Comparison of ENCODE assay signal across 7 mouse cellular contexts in genomic region chr1:143702141-143702740, GRCm38 (mm10). TPM values are rescaled to one million over a fixed set of nuclear protein-coding genes. Genes with fewer than 3 reads are reported as not detected.
A peak's percentile ranks its signal among the peaks of the same experiment; 100 is the strongest.
DNase-seq lines count a peak whose midpoint lies in the region; ATAC-seq and TF ChIP-seq lines count a peak whose summit lies in the region.

No protein-coding gene starts in this region.

- no peak for TF ChIP-seq CTCF in bone marrow, adult 2 months (IDR thresholded peaks at IDR 0.05; ENCODE audit: control insufficient read depth, insufficient read depth, low read length)
- TF ChIP-seq CTCF in small intestine, adult 2 months (IDR thresholded peaks at IDR 0.05; ENCODE audit: extremely low read depth, insufficient read length, insufficient replicate concordance, low read depth, low read length), result no peak

- H3K9me3 ChIP-seq in liver, embryonic 16.5 days (replicated peaks; ENCODE audit: control insufficient read depth, low read length), result no peaks in the 10 kb centered on the region

- ATAC-seq in erythroblast, adult 5-6 weeks (replicated peaks; ENCODE audit: low FRiP score, poor library complexity, severe bottlenecking), result peak; percentile 69
- peak; percentile 18 for ATAC-seq in inflammation-experienced regulatory T-cells, adult 6 months
- ATAC-seq in liver, embryonic 16.5 days (ENCODE audit: low read depth), result peak; percentile 38

- H3K27me3 ChIP-seq in liver, embryonic 16.5 days (ENCODE audit: control insufficient read depth, insufficient read depth, low read depth, low read length), result no peaks in the 10 kb centered on the region
- H3K27me3 ChIP-seq in small intestine, adult 2 months (ENCODE audit: control insufficient read depth, insufficient read depth, low read length), result no peaks in the 10 kb centered on the region

- TF ChIP-seq POLR2A in bone marrow, adult 2 months (IDR thresholded peaks at IDR 0.05; ENCODE audit: borderline replicate concordance, control insufficient read depth, low read depth, low read length), result no peak
- no peak for TF ChIP-seq POLR2A in small intestine, adult 2 months (IDR thresholded peaks at IDR 0.05; ENCODE audit: low read depth, low read length)

- peak overlapping the region; percentile 95 for H3K4me3 ChIP-seq in bone marrow, adult 2 months (replicated peaks; ENCODE audit: control insufficient read depth, low read depth, low read length)
- peak overlapping the region; percentile 91 for H3K4me3 ChIP-seq in liver, embryonic 16.5 days (ENCODE audit: low read depth, low read length)
- H3K4me3 ChIP-seq in small intestine, adult 2 months (ENCODE audit: low read depth, low read length), result peak overlapping the region; percentile 80

- H3K4me1 ChIP-seq in bone marrow, adult 2 months (ENCODE audit: control insufficient read depth, insufficient read depth, low read length), result no peaks in the 10 kb centered on the region
- peaks cover 9% of the 10 kb centered on the region for H3K4me1 ChIP-seq in liver, embryonic 16.5 days (ENCODE audit: control insufficient read depth, low read depth, low read length)
- H3K4me1 ChIP-seq in small intestine, adult 2 months (ENCODE audit: control insufficient read depth, insufficient read depth, insufficient read length, low read length), result no peaks in the 10 kb centered on the region

- H3K27ac ChIP-seq in bone marrow, adult 2 months (ENCODE audit: control insufficient read depth, insufficient read depth, low read depth, low read length, poor library complexity), result peak overlapping the region; percentile 69
- peak overlapping the region; percentile 94 for H3K27ac ChIP-seq in liver, embryonic 16.5 days (ENCODE audit: low read length)
- peak overlapping the region; percentile 82 for H3K27ac ChIP-seq in small intestine, adult 2 months (ENCODE audit: insufficient read depth, low read depth, low read length)

- WGBS in bone marrow, adult 2 months, result under 1% methylated on average over 47 of the region's 48 CpGs
- WGBS in liver, embryonic 16.5 days (ENCODE audit: insufficient replicate concordance), result under 1% methylated on average over 44 of the region's 48 CpGs
- under 1% methylated on average over 48 of the region's 48 CpGs for WGBS in small intestine, adult 2 months

- peak overlapping the region; percentile 91 for H3K4me2 ChIP-seq in liver, embryonic 16.5 days (ENCODE audit: low read depth, low read length)

- peak overlapping the region; percentile 94 for H3K9ac ChIP-seq in liver, embryonic 16.5 days (ENCODE audit: low read depth, low read length)

- peak; percentile 26 for DNase-seq in retina, adult 2 months (ENCODE audit: low read depth, low spot score)
- no peak for DNase-seq in retina, postnatal 1 day

- H3K36me3 ChIP-seq in liver, embryonic 16.5 days (ENCODE audit: control insufficient read depth, insufficient read depth), result 0 out of 2 replicates have a peak, but pooled peaks cover 2% of the 10 kb centered on the region
- peaks cover 5% of the 10 kb centered on the region for H3K36me3 ChIP-seq in small intestine, adult 2 months (ENCODE audit: control insufficient read depth, insufficient read depth, low read length)

RNA-seq across cellular contexts. Expression of gene Cdc73, which starts 0.5 kb away (rescaled TPM):
- 17.6 and 31.6 TPM in 2 replicates for polyA plus RNA-seq in bone marrow, adult 2 months (2011; ENCODE audit: insufficient read depth, insufficient read length, low replicate concordance, missing spikeins)
- 16.3 and 26.1 TPM in 2 replicates for total RNA-seq in erythroblast, adult 5-6 weeks (2015; ENCODE audit: low replicate concordance)
- total RNA-seq in erythroblast, adult 5-6 weeks (2017; ENCODE audit: low replicate concordance), result 13.4 and 18.9 TPM in 2 replicates
- 10 to 100 TPM; 17.7 to 21.5 (median 17.9) TPM for polyA plus RNA-seq in inflammation-experienced regulatory T-cells, adult 6 months (2017; shearing (Covaris generic))
- polyA plus RNA-seq in liver, embryonic 16.5 days (2015; fragmentation: Nextera tagmentation; extraction: Ambion mirVana), result 3.9 and 4.7 TPM in 2 replicates
- 0.18 and 0.44 TPM in 2 replicates for polyA plus RNA-seq in small intestine, adult 2 months (2012; rRNA removed)

RNA-seq across cellular contexts. Expression of gene Glrx2, which starts 13.9 kb away (rescaled TPM):
- 37.9 and 59.9 TPM in 2 replicates for polyA plus RNA-seq in bone marrow, adult 2 months (2011; ENCODE audit: insufficient read depth, insufficient read length, low replicate concordance, missing spikeins)
- 30.9 and 35.5 TPM in 2 replicates for total RNA-seq in erythroblast, adult 5-6 weeks (2015; ENCODE audit: low replicate concordance)
- total RNA-seq in erythroblast, adult 5-6 weeks (2017; ENCODE audit: low replicate concordance), result 4.3 and 9.2 TPM in 2 replicates
- polyA plus RNA-seq in inflammation-experienced regulatory T-cells, adult 6 months (2017; shearing (Covaris generic)), result 10 to 100 TPM; 38.7 to 54.4 (median 40.4) TPM
- 43.6 and 46.2 TPM in 2 replicates for polyA plus RNA-seq in liver, embryonic 16.5 days (2015; fragmentation: Nextera tagmentation; extraction: Ambion mirVana)
- polyA plus RNA-seq in small intestine, adult 2 months (2012; rRNA removed), result 4.7 and 14.8 TPM in 2 replicates

Comparison
In these comparisons a context has a peak if more than half of its experiments do, and no peak if none do; other contexts are left out.
1. ATAC-seq: peak in every context shown above with its lines; median percentile 69 in erythroblast, adult 5-6 weeks; 38 in liver, embryonic 16.5 days; 18 in inflammation-experienced regulatory T-cells, adult 6 months.